Mouse (Mus musculus) thymus, postnatal 14 days (tissue): ENCODE measurements around the gene Il1rapl2.

ENCODE experiments used
- DNase-seq: peaks from one replicate; pipeline ENCODE4 v3.0.0; 2021

Il1rapl2 gene

DNA sequence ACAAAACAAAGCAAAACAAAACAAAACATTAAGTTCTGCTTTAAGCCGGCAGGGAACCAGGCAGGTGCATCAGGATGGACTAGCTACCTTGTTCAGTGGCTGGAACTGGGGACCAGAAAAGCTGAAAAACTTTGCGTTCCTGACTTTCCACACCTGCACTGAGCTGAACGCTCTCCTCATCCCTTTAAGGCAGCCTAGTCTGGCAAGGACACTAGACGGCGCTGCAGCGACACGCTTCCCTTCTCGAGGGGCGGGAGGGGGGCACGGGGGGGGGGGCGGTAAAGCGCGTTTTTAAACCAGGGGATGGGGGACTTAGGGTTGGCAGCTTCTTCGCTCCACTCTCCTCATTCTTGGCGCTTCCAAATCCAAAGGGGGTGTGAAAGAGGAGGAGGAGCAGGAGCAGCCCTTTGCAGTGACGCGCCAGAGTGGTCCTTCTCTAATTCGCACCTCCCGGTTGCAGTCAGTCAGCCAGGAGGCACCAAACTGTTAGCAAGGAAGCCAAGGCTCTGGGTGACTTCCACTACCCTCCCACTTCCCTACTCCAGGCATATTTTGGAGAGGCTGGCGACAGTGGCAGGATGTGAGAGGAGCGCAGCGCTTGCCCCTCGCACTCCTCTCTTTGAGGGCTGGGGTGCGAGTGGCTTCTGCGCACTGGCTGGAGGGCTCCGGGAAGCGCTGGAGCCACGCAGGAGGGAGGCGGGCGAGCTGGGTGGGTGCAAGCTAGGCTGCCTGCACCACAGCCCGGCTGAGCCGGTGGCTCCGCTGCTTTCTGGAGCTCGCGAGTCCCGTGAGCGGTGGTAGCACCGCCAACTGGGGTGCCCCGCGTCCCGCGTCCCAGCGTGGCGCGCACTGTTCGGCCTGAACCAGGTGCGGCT lies at the start of gene Il1rapl2:
Gene Il1rapl2 (plus strand): TSS at position 288 of the 875 bp plus-strand sequence.
- no peak for DNase-seq

DNA sequence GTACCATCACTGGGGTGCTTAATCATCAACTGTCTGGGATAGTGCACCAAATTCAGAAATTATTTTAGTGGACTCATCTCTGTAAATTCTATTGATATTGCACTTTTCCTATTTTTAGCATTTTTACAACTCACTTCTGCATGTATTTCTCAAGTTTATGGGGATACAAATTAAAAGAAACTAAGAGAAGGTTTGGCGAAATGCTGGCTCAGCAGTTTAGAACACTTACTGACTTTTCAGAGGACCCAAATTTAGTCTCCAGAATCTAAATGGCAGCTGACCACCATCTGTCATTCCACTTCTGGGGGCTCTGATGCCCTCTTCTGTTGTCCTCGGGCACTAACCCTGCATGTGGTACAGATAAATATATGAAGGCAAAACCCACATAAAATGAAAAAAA lies 22.1 kb upstream of the Il1rapl2 start:
- DNase-seq = no peak

DNA sequence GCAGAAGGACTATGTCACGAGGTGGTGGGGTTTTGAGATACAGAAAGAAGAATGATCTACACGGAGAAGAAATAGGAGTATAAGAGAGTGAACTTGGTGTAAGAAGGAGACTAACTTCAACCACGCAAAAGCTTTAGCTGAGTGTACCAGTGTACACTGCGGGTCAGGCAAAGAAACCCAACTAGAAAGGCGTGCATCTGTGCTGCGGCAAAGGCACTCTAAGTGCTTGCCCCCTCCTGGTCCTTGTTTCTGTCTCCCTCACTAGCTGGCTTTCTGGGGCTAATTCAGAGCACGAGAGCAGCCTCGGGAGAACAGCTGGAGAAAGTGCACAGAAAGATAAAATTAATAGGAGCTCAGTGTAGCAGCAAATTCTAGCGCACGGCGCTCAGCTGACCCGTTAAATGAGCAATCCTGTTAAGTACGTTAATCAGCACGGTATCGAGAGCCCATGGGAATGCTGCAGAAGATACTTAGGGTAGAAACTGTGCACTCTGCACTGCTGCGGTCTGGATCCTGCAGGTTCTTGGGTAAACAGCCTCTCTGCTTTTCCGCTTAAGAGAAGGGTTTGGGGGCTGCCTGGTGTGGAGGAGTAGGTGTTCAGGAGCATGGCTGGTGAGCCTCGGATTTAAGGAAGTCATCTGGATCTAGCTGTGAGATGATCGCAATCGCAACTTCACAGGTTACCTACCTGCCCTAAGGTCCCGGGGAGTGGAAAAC lies 778 bp upstream of the Il1rapl2 start:
- no peak for DNase-seq

DNA sequence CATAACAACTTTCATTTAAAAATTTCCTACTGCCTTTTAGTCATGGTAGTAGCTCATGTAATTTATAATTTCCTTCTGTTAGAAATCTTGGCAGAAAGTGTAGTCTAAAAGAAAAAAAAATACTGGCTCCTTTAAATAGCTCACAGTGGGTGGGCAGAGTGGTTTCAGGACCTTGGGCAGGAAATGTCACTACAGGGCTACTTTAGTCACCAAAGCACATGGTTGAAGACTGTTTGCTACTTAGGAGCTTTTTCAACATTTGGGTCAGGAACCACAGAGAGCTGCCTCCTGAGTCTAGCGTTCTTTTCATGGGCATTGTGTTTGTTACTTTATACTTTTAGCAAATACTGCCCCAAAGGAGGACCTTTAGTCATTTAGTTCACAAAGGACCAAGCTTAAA lies 12.2 kb downstream of the Il1rapl2 start:
- DNase-seq = no peak

DNA sequence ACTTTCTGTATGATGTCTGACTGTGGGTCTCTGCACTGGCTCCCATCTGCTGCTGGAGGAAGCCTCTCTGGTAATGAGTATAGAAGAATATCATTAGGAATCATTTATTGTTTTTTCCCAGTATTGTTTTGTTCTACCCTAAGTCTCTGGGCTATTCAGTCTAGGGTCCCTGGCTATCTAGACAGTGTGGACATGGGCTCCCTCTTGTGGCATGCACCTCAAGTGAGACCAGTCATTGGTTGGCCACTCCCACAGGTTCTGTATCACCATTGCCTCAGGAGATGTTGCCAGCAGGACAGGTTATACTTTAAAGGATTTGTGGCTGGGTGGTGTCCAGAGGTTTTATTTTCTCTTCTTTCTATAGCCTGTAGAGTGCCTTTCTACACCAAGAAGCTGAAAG lies 50.3 kb downstream of the Il1rapl2 start:
- no peak for DNase-seq

DNA sequence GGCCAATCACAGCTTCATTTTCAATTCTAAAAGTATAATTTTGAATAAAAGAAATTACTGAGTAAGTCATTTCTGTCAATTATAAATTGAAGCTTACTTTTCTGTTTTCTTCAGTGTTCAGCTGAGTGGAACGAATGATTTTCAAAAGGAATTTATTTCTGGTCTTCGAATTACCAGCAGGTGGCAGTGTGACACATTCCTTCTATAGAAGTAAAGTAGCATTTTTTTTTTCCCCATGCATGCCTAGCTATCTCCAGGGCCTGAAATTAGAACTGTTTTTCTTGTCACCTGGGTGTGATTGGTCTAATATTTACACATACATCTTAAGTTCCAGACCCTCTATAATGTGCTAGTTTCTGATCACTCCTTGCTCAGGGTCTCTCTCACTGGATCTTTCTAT lies 96.6 kb downstream of the Il1rapl2 start:
- no peak for DNase-seq

DNA sequence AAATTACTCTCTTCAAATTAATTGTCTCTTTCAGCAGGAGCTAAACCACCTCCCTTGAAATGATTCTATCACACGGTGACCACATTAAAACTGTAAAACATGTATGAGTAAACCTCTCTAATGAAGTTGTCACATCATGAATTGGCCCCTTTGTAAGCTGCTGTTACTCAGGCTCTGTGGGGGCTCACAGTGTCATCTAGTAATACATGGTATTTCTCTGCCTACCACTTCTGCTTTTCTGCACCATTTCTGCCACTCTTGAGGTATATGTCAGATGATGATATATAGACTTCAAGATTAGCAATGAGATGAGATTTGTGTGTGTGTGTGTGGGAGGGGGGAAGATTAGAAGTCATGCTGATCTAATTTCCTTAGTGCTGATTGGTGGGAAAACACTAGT lies 117.6 kb downstream of the Il1rapl2 start:
- no peak for DNase-seq

DNA sequence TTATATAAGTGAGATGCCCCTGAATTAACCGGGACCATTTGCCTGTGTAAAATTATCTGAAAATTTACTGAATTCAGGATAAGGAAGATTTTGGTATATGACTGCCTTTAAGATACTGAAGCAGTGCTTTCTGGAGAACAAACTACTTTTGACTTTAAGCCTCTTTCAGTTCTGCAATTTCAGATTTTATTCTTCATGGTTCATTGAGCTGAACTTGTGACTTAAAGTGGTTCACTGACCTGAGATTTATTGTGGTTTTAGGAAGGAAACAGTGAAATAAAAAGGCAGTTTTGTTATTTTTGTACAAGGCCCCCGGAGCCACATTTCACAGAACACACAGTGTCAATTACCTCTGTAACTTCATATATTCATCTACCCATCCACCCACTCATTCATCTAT lies 129.6 kb downstream of the Il1rapl2 start:
- no peak for DNase-seq

DNA sequence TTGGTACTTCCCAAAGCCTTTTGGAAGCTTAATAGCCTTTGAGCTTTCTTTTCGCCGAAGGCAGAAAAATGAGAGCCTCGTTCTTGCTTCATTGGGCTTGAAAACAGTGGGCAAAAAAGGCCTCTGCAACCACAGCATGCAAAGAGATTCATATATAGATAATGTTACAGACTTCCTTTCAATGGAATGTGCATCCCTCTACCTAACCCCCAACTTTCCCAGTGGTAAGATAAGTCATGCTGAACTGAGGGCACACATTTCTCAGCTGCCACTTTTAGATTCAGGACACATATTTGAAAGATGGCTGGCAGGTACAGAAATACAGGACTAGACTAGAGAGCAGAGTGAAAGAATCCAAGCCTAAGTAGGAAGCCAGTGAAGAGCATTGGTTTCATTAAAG lies 185.1 kb downstream of the Il1rapl2 start:
- DNase-seq = no peak

DNA sequence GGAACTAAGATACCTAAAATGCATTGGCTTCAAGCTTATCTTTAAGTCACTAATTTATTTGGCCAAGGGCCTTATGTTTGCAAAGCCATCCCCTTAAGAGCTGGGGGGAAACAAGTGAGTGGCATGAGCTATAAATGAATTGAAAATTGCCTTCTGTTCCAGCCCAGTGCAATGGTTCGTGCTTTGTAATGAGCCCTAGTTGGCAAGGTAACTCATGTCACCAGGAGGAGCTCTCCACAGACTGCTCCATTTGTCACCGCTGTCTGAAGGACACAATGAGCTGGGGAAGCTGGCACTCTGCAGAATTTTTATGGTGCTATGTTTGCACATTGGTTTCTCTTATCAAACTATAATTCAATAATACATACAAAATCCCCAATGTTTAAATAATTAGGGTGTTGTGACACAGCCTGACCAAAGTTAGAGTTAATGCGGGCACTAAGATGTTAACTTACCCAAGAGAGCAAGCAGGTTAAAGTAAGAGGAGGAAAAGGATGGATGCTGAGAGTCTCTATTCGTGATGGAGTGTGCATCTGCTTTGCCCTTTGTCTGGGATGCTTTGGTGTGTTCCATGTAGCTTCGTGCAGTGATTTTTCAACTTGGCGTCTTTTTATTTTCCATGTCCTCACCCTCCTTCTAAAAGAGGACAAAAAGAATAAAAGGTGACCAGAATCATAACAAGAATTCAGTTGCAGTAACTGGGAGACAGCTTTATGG lies 235.2 kb downstream of the Il1rapl2 start:
- no peak for DNase-seq

DNA sequence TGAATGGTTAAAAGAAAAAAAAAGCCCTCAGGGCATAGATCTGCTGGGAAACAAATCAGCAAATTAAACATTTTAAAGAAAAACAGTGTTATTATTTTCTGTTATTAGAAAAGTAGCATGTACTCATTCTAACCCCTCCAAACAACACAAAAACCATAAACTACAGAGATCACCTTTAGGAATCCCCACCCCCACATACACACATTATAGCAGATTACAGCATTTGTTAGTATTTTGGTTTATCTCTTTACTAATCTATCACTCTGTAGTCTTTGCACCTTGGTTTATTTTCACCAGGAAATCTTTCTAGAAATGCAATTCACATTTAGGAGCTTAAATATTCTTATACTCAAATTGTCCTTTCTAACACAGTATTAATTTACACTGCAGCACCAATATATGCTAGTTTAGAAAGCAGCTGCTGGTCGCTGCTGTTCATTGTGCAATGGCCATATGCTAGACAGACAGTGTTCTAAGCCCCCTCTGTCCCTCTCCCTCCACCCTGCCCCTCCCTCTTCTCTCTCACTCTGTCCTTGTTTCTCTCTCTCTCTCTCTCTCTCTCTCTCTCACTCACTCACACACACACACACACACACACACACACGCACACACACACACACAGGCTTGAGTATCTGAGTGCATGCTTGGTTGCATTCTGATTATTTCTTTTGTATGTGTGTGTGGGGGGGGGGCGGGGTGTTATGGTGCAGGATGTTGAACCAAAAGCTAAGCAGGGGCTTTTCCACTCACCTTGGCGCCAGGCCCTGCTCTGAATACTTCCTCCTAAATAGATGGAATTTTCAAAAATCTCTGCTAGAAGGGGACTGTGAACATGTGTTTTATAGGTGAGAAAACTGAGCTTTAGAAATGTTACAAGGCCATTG lies 236.1 kb downstream of the Il1rapl2 start:
- DNase-seq = no peak

DNA sequence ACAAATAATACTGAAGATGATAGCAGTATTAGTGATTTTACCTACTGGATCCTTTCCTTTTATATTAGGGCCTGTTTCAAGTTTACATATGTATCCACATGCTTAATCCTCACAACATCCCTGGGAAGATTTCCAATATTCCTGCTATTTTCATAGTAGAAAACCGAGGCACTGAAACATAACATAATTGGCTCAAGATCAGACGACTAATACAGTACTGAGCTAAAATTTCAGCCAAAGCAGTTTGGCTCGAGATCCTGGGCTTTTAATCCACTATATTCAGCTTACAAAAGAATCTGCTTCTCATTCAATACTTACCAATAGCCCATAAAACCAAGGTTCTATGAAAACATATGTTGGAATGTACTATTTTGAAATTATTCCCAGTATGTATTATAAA lies 239.1 kb downstream of the Il1rapl2 start:
- no peak for DNase-seq

DNA sequence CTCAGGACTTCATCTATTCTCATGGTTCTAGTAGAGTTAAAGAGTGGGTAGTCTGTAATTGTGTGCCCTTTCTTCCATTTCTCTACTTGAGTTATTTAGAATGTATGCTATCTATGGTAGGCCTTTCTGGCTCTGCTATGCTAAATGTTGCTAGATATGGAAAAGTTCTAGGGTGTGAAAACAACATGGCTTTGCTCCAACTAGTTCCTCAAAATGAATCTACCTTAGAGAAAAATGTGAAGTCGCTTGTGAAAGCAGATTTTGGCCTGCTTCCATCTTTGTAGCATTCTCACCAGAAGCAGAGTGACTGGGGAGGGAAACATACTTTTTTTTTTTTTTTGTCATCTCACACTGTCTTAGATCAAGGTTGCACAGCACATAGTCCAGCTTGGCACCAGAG lies 241.7 kb downstream of the Il1rapl2 start:
- no peak for DNase-seq

DNA sequence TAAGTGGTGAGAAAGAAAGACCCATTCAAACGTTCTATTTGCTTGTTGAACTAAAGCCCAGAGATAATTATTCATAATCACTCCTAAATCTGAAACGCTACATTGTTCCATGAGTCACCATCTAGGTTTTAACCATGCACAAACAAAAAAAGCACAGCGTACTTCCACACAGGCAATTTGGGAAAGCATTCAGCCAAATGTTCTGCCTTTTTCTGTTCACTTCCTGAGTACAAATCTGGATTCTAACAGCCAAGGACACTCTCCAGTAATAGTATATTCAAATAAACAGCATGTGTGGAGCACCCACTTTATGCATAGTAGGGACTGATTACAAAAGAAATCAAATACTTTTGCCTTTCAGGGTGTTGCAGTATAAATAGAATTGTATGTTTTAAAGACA lies 278.5 kb downstream of the Il1rapl2 start:
- DNase-seq = no peak

DNA sequence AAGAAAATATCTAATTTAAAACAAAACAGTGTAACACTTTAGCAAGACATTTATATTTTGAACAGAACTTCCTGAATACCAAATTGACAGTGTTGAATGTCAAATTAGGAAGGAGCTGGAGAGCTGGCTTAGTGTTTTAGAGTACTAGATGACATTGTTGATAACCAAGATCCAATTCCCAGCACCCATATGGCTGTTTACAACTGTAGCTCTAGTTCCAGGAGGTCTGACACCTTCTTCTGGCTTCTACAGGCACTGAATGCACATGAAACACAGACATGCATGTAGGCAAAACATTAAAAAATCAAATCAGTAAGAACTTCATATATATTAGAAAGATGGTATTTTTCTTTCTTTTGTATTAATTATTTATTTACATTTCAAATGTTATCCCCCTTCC lies 353.1 kb downstream of the Il1rapl2 start:
- no peak for DNase-seq

DNA sequence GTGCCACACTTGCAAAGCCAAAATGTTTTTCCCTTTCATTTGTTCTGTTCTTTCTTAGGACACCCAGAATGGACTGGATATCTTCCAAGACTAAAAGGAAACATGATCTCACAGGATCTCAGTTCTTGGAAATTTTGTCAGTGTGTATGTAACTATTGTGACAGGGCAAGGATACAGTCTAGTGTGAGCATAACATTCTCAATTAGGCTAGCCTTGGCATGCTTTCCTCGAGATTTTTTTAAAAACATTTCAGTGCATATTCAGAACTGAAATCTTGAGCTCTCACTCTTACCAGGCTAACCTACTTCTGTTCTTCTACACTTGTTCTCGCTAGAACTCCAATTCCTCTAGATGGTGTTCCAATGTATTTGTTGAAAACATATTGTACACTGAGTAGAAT lies 356.4 kb downstream of the Il1rapl2 start:
- no peak for DNase-seq

DNA sequence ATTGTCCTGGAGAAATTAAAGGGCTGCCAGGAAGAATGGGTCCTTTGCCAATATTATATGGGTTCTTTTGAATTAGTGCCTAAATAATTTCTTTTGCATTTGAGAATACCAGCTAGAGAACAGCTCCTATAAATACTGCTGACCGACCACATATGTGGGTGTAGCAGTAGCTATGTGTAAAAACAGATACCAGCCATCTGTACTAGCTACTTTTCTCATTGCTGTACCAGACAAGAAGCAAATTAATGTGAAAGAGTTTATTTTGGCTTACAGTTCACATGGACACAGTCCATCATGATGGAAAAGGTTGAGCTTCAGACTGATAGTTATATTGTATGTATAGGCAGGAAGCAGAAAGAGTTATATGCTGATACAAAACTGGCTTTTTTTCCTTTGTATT lies 377.3 kb downstream of the Il1rapl2 start:
- no peak for DNase-seq

DNA sequence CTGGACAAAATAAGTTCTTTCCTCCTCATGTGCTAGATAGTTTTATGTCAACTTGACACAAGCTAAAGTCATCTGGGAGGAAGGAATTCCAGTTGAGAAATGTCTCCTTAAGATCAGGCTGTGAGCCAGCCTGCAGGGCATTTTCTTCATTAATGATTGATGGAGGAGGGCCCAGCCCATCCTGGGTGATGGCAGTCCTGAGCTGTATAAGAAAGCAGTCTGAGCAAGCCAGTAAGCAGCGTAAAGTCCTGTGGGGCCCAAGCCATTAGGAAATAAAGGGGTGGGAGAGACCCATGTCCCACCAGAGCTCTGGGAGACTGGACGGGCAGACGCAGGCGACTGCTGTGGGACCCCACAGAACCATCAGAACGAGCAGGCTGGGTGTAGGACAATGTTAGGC lies 400.9 kb downstream of the Il1rapl2 start:
- no peak for DNase-seq

DNA sequence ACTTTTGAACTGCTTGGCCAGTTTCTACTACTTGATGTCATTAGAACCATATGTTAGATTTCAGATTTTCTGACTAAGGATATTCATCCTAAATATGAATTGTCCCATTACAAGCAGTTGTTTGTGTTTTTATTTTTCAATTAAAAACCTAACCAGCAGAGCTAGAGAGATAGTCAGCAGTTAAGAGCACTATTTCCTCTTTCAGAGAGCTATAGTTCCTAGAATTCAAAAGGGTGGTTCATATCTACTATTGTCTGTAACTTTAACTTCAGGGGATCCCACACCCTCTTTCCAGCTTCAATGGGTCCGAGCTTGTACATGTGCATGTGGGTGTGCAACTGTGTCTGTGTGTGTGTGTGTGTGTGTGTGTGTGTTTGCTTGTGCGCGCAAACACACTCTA lies 472.7 kb downstream of the Il1rapl2 start:
- no peak for DNase-seq

DNA sequence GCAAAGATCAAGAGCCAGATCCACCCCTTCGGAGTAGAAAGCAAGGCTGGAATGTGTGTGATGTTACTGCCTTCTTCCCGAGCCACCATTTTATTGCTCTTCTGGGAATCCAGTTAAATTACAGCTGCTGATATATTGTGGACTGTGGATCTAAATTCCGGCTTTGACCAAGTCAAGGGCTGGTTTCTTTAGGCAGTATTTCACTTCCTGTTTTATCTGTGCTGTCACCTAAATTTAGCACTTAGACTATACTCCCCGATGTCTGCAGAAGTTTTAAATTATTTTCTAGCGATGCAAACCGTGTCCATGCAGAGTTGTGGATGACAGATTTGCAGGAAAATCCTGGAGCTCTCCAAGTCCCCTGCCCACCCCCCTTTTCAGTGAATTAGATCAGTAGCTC lies 533.5 kb downstream of the Il1rapl2 start:
- DNase-seq = no peak

DNA sequence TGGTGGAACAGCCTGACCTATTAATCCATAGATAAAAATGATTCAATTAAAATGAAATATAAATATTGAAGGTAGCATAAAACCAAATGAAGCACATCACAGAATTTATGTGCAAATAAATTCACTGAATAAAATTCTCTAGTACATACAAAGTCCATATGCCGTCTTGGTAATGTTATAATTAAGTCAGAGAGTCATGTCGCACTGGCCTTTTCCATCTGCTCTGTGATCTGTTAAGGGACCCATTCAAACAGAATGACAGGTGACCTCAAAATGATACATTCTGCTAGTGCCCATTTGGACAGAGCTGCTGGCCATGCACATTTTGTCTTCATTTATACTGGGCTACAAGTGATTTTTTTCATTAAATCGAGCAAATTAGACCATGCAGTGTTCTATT lies 534.3 kb downstream of the Il1rapl2 start:
- no peak for DNase-seq

DNA sequence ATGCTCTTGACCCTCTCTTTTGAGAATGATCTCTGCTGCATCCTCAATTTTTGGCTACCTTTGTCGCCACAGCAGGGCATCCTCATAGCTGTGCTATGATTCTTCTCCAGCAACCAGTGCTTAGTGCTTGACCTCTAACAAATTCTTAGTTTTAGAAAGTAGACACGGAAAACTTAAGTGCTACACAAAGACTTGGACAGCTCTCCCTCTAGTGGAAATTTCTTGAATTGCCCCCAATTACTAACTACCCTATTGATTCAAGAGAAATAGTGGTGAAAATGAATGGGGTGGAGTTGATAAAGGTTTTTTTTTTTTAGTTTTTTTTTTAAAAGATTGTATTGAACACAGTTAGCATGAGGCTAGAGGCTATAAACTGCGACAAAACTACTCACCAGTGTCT lies 599.7 kb downstream of the Il1rapl2 start:
- no peak for DNase-seq

DNA sequence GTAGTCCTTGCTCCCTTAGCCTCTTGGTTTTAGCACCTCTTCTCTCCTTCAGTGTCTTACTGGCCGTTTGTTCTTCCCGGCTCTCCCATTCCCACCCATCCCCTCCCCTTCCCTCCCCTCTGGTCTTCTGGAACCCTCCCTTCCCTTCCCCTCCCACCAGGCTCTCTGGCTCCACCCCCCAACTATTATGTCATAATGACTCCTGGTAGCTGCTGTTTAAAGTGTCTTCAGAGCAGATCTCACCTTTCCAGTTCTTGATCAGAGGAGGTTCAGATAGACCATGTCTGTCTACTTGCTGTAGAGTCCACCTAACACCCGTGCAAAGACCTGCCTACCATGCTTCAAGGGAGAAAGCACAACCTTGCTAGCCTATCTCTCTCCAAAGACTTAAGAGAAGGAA lies 639.1 kb downstream of the Il1rapl2 start, which contains the start of gene Tex13a:
Gene Tex13a (minus strand): TSS at position 101 of the 400 bp plus-strand sequence.
- no peak for DNase-seq
